Mouse (Mus musculus) inflammation-experienced regulatory T-cells (primary cell): ENCODE data around the gene Ndufs2. TPM values are rescaled to one million over a fixed set of nuclear protein-coding genes. Genes with fewer than 3 reads are reported as not detected.

Source experiments
- polyA plus RNA-seq, 2 experiments: library from polyadenylated mRNA; unstranded; fragments of 100-300 nt; shearing (Covaris generic); gene quantifications; one replicate each; pipeline ENCODE4 v1.2.1; 2017

Gene Ndufs2
- polyA plus RNA-seq = 100 to 1,000 TPM; 174 to 195 TPM

GRCm38 (mm10) chr1:171250680-171251593 lies at the start of gene Ndufs2:
Ndufs2 (minus strand) TSS chr1:171251388.

GRCm38 (mm10) chr1:171294298-171295062 lies 43.3 kb upstream of the Ndufs2 start, which contains the start of gene Ufc1:
Ufc1 (minus strand) TSS chr1:171295024.

GRCm38 (mm10) chr1:171287136-171288081 lies 36.2 kb upstream of the Ndufs2 start, which contains the start of gene Usp21:
Usp21 (minus strand) TSS chr1:171287991.

GRCm38 (mm10) chr1:171280916-171281527 lies 29.8 kb upstream of the Ndufs2 start, which contains the start of gene Ppox:
Ppox (minus strand) TSS chr1:171281186.

GRCm38 (mm10) chr1:171269848-171270572 lies 18.8 kb upstream of the Ndufs2 start, which contains the start of gene B4galt3:
B4galt3 (plus strand) TSS chr1:171270328.

GRCm38 (mm10) chr1:171249913-171250600 lies 1.1 kb downstream of the Ndufs2 start, which contains the start of gene Adamts4:
Adamts4 (plus strand) TSS chr1:171250421.

GRCm38 (mm10) chr1:171234126-171234525 lies 17.1 kb downstream of the Ndufs2 start, which contains the start of gene Fcer1g:
Fcer1g (minus strand) TSS chr1:171234365.

GRCm38 (mm10) chr1:171224857-171225256 lies 26.3 kb downstream of the Ndufs2 start, which contains the start of gene Apoa2:
Apoa2 (plus strand) TSS chr1:171225054.

GRCm38 (mm10) chr1:171222238-171223155 lies 28.7 kb downstream of the Ndufs2 start, which contains the start of gene Tomm40l:
Tomm40l (minus strand) TSS chr1:171222514.

GRCm38 (mm10) chr1:171213801-171214496 lies 37.2 kb downstream of the Ndufs2 start, which contains the start of gene Nr1i3:
Nr1i3 (plus strand) TSS chr1:171213970.

GRCm38 (mm10) chr1:171195887-171196397 lies 55.2 kb downstream of the Ndufs2 start, which contains the start of gene Pcp4l1:
Pcp4l1 (minus strand) TSS chr1:171196268.

Other genes starting within 250 kb of the Ndufs2 start
- gene Fcgr4, start 232.5 kb downstream of the Ndufs2 start, polyA plus RNA-seq = 1 to 10 TPM in 1 of 2 experiments, under 1 TPM in 1; 0.17 to 2.2 TPM
- gene Fcgr3, start 186.5 kb downstream of the Ndufs2 start, polyA plus RNA-seq = 1 to 10 TPM in 1 of 2 experiments, under 1 TPM in 1; 0.36 to 4.0 TPM
- 1 to 10 TPM in 1 of 2 experiments, not detected in 1; 3.6 TPM for gene Cfap126, start 137.5 kb downstream of the Ndufs2 start, polyA plus RNA-seq
- gene Sdhc, start 100.8 kb downstream of the Ndufs2 start, polyA plus RNA-seq = 100 to 1,000 TPM; 156 to 158 TPM
- under 1 TPM in 1 of 2 experiments, not detected in 1; 0.36 TPM for gene Mpz, start 100.7 kb downstream of the Ndufs2 start, polyA plus RNA-seq
- gene Pcp4l1, start 55.1 kb downstream of the Ndufs2 start, polyA plus RNA-seq = under 1 TPM in 1 of 2 experiments, not detected in 1; 0.17 TPM
- gene Nr1i3, start 37.4 kb downstream of the Ndufs2 start, polyA plus RNA-seq = 1 to 10 TPM in 1 of 2 experiments, under 1 TPM in 1; 0.27 to 1.2 TPM
- 10 to 100 TPM; 29.9 to 43.7 TPM for gene Tomm40l, start 28.9 kb downstream of the Ndufs2 start, polyA plus RNA-seq
- gene Apoa2, start 26.3 kb downstream of the Ndufs2 start, polyA plus RNA-seq = not detected
- 10 to 100 TPM in 1 of 2 experiments, 1 to 10 TPM in 1; 3.4 to 15.4 TPM for gene Fcer1g, start 17.0 kb downstream of the Ndufs2 start, polyA plus RNA-seq
- gene Adamts4, start 967 bp downstream of the Ndufs2 start, polyA plus RNA-seq = 1 to 10 TPM in 1 of 2 experiments, not detected in 1; 1.3 TPM
- 10 to 100 TPM; 39.8 to 41.4 TPM for gene B4galt3, start 18.9 kb upstream of the Ndufs2 start, polyA plus RNA-seq
- gene Ppox, start 29.8 kb upstream of the Ndufs2 start, polyA plus RNA-seq = 10 to 100 TPM; 63.5 to 98.8 TPM
- 10 to 100 TPM; 58.7 to 64.2 TPM for gene Usp21, start 36.6 kb upstream of the Ndufs2 start, polyA plus RNA-seq
- 10 to 100 TPM; 64.4 to 71.1 TPM for gene Ufc1, start 43.6 kb upstream of the Ndufs2 start, polyA plus RNA-seq
- gene Dedd, start 77.8 kb upstream of the Ndufs2 start, polyA plus RNA-seq = 10 to 100 TPM; 42.6 to 52.0 TPM
- gene Nit1, start 94.3 kb upstream of the Ndufs2 start, polyA plus RNA-seq = 10 to 100 TPM; 42.0 to 43.2 TPM
- gene Pfdn2, start 94.3 kb upstream of the Ndufs2 start, polyA plus RNA-seq = 100 to 1,000 TPM in 1 of 2 experiments, 10 to 100 TPM in 1; 80.8 to 111 TPM
- not detected for gene Klhdc9, start 109.4 kb upstream of the Ndufs2 start, polyA plus RNA-seq
- gene Nectin4, start 118.7 kb upstream of the Ndufs2 start, polyA plus RNA-seq = 1 to 10 TPM in 1 of 2 experiments, under 1 TPM in 1; 0.29 to 1.4 TPM
- 100 to 1,000 TPM; 170 to 197 TPM for gene Arhgap30, start 137.6 kb upstream of the Ndufs2 start, polyA plus RNA-seq
- gene Usf1, start 159.9 kb upstream of the Ndufs2 start, polyA plus RNA-seq = 10 to 100 TPM; 72.9 to 77.0 TPM
- 1 to 10 TPM; 2.6 to 3.1 TPM for gene Tstd1, start 167.5 kb upstream of the Ndufs2 start, polyA plus RNA-seq
- gene F11r, start 186.1 kb upstream of the Ndufs2 start, polyA plus RNA-seq = 1 to 10 TPM in 1 of 2 experiments, not detected in 1; 1.8 TPM